12 mouse cellular contexts compared by ENCODE assay signal in genomic region chr7:72711193-72712131, GRCm38 (mm10).
DNase-seq lines count a peak whose midpoint lies in the region; ATAC-seq and TF ChIP-seq lines count a peak whose summit lies in the region.
"Had no signal": no experiment of that assay in that cellular context is flagged by ENCODE, and none has a peak within 500 bp of the region (broad histone marks: within the 10 kb centered on the region; RNA-seq: fewer than 3 reads in every experiment).

No protein-coding gene starts in this region.

- WGBS in embryonic facial prominence, embryonic 15.5 days, result 53% methylated on average over 8 of the region's 8 CpGs
- 50% methylated on average over 8 of the region's 8 CpGs for WGBS in intestine, postnatal 0 days

- 0 out of 2 replicates have a peak, but pooled peaks have one; percentile 20 for TF ChIP-seq CTCF in intestine, postnatal 0 days (IDR thresholded peaks at IDR 0.05; ENCODE audit: low read depth)

- H3K4me3 ChIP-seq in embryonic facial prominence, embryonic 15.5 days (replicated peaks), result no peak overlapping the region
- H3K4me3 ChIP-seq in intestine, postnatal 0 days (ENCODE audit: low read depth, low read length), result no peak overlapping the region

- no peak overlapping the region for H3K9ac ChIP-seq in embryonic facial prominence, embryonic 15.5 days
- no peak overlapping the region for H3K9ac ChIP-seq in intestine, postnatal 0 days (ENCODE audit: low read depth, low read length)

- no peaks in the 10 kb centered on the region for H3K27me3 ChIP-seq in embryonic facial prominence, embryonic 15.5 days
- H3K27me3 ChIP-seq in intestine, postnatal 0 days (replicated peaks; ENCODE audit: control insufficient read depth, insufficient read depth, low read length), result no peaks in the 10 kb centered on the region

- DNase-seq in kidney, postnatal 4 days, result peak; percentile 21 to 36
- DNase-seq in kidney, adult 8-10 months, result no peak
- DNase-seq in neural tube, embryonic 10.5 days (ENCODE audit: extremely low spot score, low spot score), result peak; percentile 42
- no peak for DNase-seq in frontal cortex, postnatal 36 days (ENCODE audit: low spot score in 2 of 2)
- DNase-seq in cerebellum, postnatal 36 days, result no peak
- DNase-seq: adrenal gland, adult 8-10 months; gastrocnemius, postnatal 25 days; layer of hippocampus, postnatal 36 days; right cerebral cortex, postnatal 4 days had no signal

- ATAC-seq in embryonic facial prominence, embryonic 15.5 days (ENCODE audit: insufficient number of reproducible peaks, low FRiP score, low TSS enrichment, low read depth), result peak; percentile 57; the same call in 1 of the 2 replicates
- no peak for ATAC-seq in intestine, postnatal 0 days
- ATAC-seq in activated CD4-positive, CD25-positive, alpha-beta regulatory T cell, adult 4 months, result no peak

- no peak overlapping the region for H3K4me2 ChIP-seq in embryonic facial prominence, embryonic 15.5 days (replicated peaks)
- H3K4me2 ChIP-seq in intestine, postnatal 0 days (replicated peaks; ENCODE audit: low read depth), result no peak overlapping the region

- peaks cover 12% of the 10 kb centered on the region; the same call in 1 of the 2 replicates for H3K4me1 ChIP-seq in embryonic facial prominence, embryonic 15.5 days
- H3K4me1 ChIP-seq in intestine, postnatal 0 days (replicated peaks; ENCODE audit: control insufficient read depth, insufficient read depth, low read length), result no peaks in the 10 kb centered on the region

- no peaks in the 10 kb centered on the region for H3K36me3 ChIP-seq in embryonic facial prominence, embryonic 15.5 days
- no peaks in the 10 kb centered on the region for H3K36me3 ChIP-seq in intestine, postnatal 0 days (ENCODE audit: control insufficient read depth, insufficient read depth)

- no peaks in the 10 kb centered on the region for H3K9me3 ChIP-seq in embryonic facial prominence, embryonic 15.5 days (replicated peaks)
- no peaks in the 10 kb centered on the region for H3K9me3 ChIP-seq in intestine, postnatal 0 days (ENCODE audit: control insufficient read depth)

- H3K27ac ChIP-seq in embryonic facial prominence, embryonic 15.5 days (replicated peaks), result no peak overlapping the region
- no peak overlapping the region for H3K27ac ChIP-seq in intestine, postnatal 0 days (ENCODE audit: low read depth, low read length)

Comparison
In these comparisons a context has a peak if more than half of its experiments do, and no peak if none do; other contexts are left out.
1. DNase-seq: peak in kidney, postnatal 4 days (2 of 2) and neural tube, embryonic 10.5 days (single experiment); none in kidney, adult 8-10 months (0 of 2), frontal cortex, postnatal 36 days (0 of 2) and cerebellum, postnatal 36 days (0 of 2).